Mouse (Mus musculus) thymus, adult 18-20 months (tissue): ENCODE measurements around the gene Atat1.
"Not testable (repeated sequence)": the region's sequence is repeated elsewhere in the genome, so short reads cannot be mapped to it uniquely, and the experiment has no call there.

Experiments
- DNase-seq, 2 experiments: peaks; one replicate each; pipeline ENCODE4 v3.0.0; 2022; ENCODE audit warnings: mixed read lengths in 2 of 2

Gene Atat1

GRCm38 (mm10) chr17:35909919-35910369 lies at the start of gene Atat1:
Gene Atat1 (minus strand): TSS chr17:35910075.
- DNase-seq = peak; percentile 87 to 89

GRCm38 (mm10) chr17:35958533-35959223 lies 48.8 kb upstream of the Atat1 start:
- no peak for DNase-seq

GRCm38 (mm10) chr17:35954665-35955064 lies 44.8 kb upstream of the Atat1 start:
- no peak for DNase-seq

GRCm38 (mm10) chr17:35952559-35952958 lies 42.7 kb upstream of the Atat1 start:
- DNase-seq = not testable (repeated sequence)

GRCm38 (mm10) chr17:35950946-35951345 lies 41.1 kb upstream of the Atat1 start:
- not testable (repeated sequence) for DNase-seq

- DNase-seq = no peak
Observed at GRCm38 (mm10) chr17:35939941-35940340, 30.1 kb upstream of the Atat1 start.

GRCm38 (mm10) chr17:35939108-35939507 lies 29.2 kb upstream of the Atat1 start:
- no peak for DNase-seq

- DNase-seq = no peak
Observed at GRCm38 (mm10) chr17:35937700-35938348, 27.9 kb upstream of the Atat1 start.

- not testable (repeated sequence) for DNase-seq
Observed at GRCm38 (mm10) chr17:35935763-35936162, 25.9 kb upstream of the Atat1 start.

- DNase-seq = no peak
Observed at GRCm38 (mm10) chr17:35932608-35933007, 22.7 kb upstream of the Atat1 start.

- no peak for DNase-seq
Observed at GRCm38 (mm10) chr17:35930627-35931026, 20.8 kb upstream of the Atat1 start.

GRCm38 (mm10) chr17:35929534-35929933 lies 19.7 kb upstream of the Atat1 start:
- no peak for DNase-seq

GRCm38 (mm10) chr17:35927471-35927870 lies 17.6 kb upstream of the Atat1 start:
- DNase-seq = no peak

- no peak for DNase-seq
Observed at GRCm38 (mm10) chr17:35923281-35923680, 13.4 kb upstream of the Atat1 start.

- DNase-seq = no peak
Observed at GRCm38 (mm10) chr17:35922566-35922965, 12.7 kb upstream of the Atat1 start.

- no peak for DNase-seq
Observed at GRCm38 (mm10) chr17:35921710-35922109, 11.8 kb upstream of the Atat1 start.

- DNase-seq = no peak
Observed at GRCm38 (mm10) chr17:35920862-35921562, 11.1 kb upstream of the Atat1 start.

- DNase-seq = no peak
Observed at GRCm38 (mm10) chr17:35920384-35920783, 10.5 kb upstream of the Atat1 start.

GRCm38 (mm10) chr17:35919864-35920301 lies 10.0 kb upstream of the Atat1 start:
- DNase-seq = no peak

GRCm38 (mm10) chr17:35919060-35919715 lies 9.3 kb upstream of the Atat1 start:
- peak; percentile 94 to 97 for DNase-seq

- DNase-seq = no peak
Observed at GRCm38 (mm10) chr17:35918276-35919059, 8.6 kb upstream of the Atat1 start.
